ENCODE assay signal across 1 mouse cellular context in the genomic region with DNA sequence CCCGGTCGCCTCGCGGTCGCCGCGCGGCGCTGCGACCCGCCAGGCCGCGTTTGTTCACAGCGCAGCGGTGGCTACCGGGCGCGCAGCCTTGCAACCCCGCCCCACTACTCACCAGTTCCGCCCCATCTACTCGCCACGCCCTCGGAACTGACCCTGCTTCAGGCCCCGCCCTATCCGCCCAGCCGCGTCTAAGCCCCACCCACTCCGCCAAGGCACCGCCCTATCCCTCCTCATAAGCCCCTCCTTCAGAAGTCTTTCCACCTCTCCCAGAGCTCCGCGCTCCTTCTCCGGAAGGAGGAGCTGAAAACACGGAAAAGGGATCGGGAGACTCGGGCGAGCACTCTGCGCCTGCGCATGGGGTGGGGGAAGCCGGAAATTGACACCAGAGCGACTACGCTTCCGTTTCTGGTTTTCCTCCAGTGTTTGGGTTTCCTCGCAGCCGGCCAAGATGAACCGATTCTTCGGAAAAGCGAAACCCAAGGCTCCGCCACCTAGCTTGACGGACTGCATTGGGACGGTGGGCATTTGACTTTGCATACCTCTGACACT.
TF ChIP-seq lines count a peak whose summit lies in the region.

A gene (minus strand): TSS at position 135 of the 549 bp plus-strand sequence.
A gene (plus strand): TSS at position 248 of the 549 bp plus-strand sequence.

TF ChIP-seq in MEL, 35 proteins besides CTCF, POLR2A, EP300 and RAD21 (continued from another document):
- no peak for TF ChIP-seq BHLHE40 (IDR thresholded peaks at IDR 0.05; ENCODE audit: borderline replicate concordance, low read depth, low read length)
- TF ChIP-seq GABPA (IDR thresholded peaks at IDR 0.05; ENCODE audit: low read depth, low read length) = no peak
- no peak for TF ChIP-seq ZNF384 (IDR thresholded peaks at IDR 0.05; ENCODE audit: low read depth, low read length)
- peak; percentile 32; the same call in 1 of the 2 replicates for TF ChIP-seq USF1 (IDR thresholded peaks at IDR 0.05; ENCODE audit: low read depth, low read length)
- TF ChIP-seq MAFK (IDR thresholded peaks at IDR 0.05; ENCODE audit: borderline replicate concordance, low read depth, low read length) = no peak
- peak; percentile 37; the same call in 1 of the 2 replicates for TF ChIP-seq UBTF (IDR thresholded peaks at IDR 0.05; ENCODE audit: borderline replicate concordance, insufficient read depth, low read depth, low read length)
- TF ChIP-seq ETS1 (IDR thresholded peaks at IDR 0.05; ENCODE audit: low read depth, low read length) = peak; percentile 36; the same call in 1 of the 2 replicates
- TF ChIP-seq MXI1 (IDR thresholded peaks at IDR 0.05; ENCODE audit: low read depth, low read length) = peak; percentile 54; the same call in 1 of the 2 replicates
- no peak for TF ChIP-seq E2F4 (IDR thresholded peaks at IDR 0.05; ENCODE audit: borderline replicate concordance, low read depth, low read length)
- no peak for TF ChIP-seq CHD2 (IDR thresholded peaks at IDR 0.05; ENCODE audit: low read length)
- TF ChIP-seq ZMIZ1 (IDR thresholded peaks at IDR 0.05; ENCODE audit: low read depth, low read length) = peak; percentile 60
- TF ChIP-seq HCFC1 (IDR thresholded peaks at IDR 0.05; ENCODE audit: low read depth, low read length) = peak; percentile 88
- no peak for TF ChIP-seq ZC3H11A (IDR thresholded peaks at IDR 0.05; ENCODE audit: low read depth, low read length)
- TF ChIP-seq USF2 (IDR thresholded peaks at IDR 0.05; ENCODE audit: borderline replicate concordance in 1 of 2, insufficient read depth in 1 of 2, low read depth in 1 of 2, low read length in 2 of 2) = no peak
- no peak for TF ChIP-seq TAL1 (IDR thresholded peaks at IDR 0.05; ENCODE audit: low read length)
- peak; percentile 79; the same call in 1 of the 2 replicates for TF ChIP-seq MAZ (IDR thresholded peaks at IDR 0.05; ENCODE audit: low read depth, low read length)
- TF ChIP-seq CHD1 (IDR thresholded peaks at IDR 0.05; ENCODE audit: low read depth, low read length) = no peak
- TF ChIP-seq ELF1 (IDR thresholded peaks at IDR 0.05; ENCODE audit: low read depth, low read length) = peak; percentile 99
